Mouse (Mus musculus): ENCODE data around the gene Mgat5b. TPM values are rescaled to one million over a fixed set of nuclear protein-coding genes. Genes with fewer than 3 reads are reported as not detected.

The Mgat5b gene
- total and polyA plus RNA-seq, 3 experiments, result not detected

GRCm38 (mm10) chr11:117003503-117003902 lies 84.8 kb downstream of the Mgat5b start:
- Histone ChIP-seq H3K9me3 (replicated peaks; ENCODE audit: insufficient read depth, low read length) (no peaks in the 10 kb centered on the region), H3K9ac (ENCODE audit: control insufficient read depth, low read depth, low read length, poor library complexity, severe bottlenecking) (no peak overlapping the region), H3K27me3 (ENCODE audit: control insufficient read depth in 1 of 2, insufficient read depth in 2 of 2, low read length in 2 of 2) (peaks cover 13 to 18% of the 10 kb centered on the region in 2 experiments), H3K79me2 (ENCODE audit: control insufficient read depth, insufficient read depth, low read length, poor library complexity) (no peaks in the 10 kb centered on the region), H3K4me3 (ENCODE audit: control insufficient read depth in 1 of 2, insufficient read depth in 1 of 2, low read depth in 2 of 2, low read length in 2 of 2) (no peak overlapping the region), H3K36me3 (ENCODE audit: control insufficient read depth in 1 of 2, insufficient read depth in 2 of 2, low read length in 2 of 2) (no peaks in the 10 kb centered on the region), H3K27ac (ENCODE audit: control insufficient read depth, low read depth, low read length) (no peak overlapping the region), H3K4me1 (ENCODE audit: control insufficient read depth in 1 of 2, insufficient read depth in 2 of 2, low read length in 2 of 2) (no peaks in the 10 kb centered on the region)
- TF ChIP-seq ZNF384 (IDR thresholded peaks at IDR 0.05; ENCODE audit: low read depth, low read length) (no peak), CTCF (IDR thresholded peaks at IDR 0.05 in 2 of 3, conservative IDR thresholded peaks at IDR 0.05 in 1 of 3; ENCODE audit: control insufficient read depth in 1 of 3, insufficient read depth in 1 of 3, low read depth in 2 of 3, low read length in 3 of 3, poor library complexity in 1 of 3, severe bottlenecking in 1 of 3) (no peak)
- DNase-seq (ENCODE audit: low read depth, low spot score), result no peak

- H3K36me3 ChIP-seq (ENCODE audit: control insufficient read depth in 1 of 2, insufficient read depth in 2 of 2, low read length in 2 of 2), result no peaks in the 10 kb centered on the region
- no peak overlapping the region for H3K4me3 ChIP-seq (ENCODE audit: control insufficient read depth in 1 of 2, insufficient read depth in 1 of 2, low read depth in 2 of 2, low read length in 2 of 2)
- H3K9ac ChIP-seq (ENCODE audit: control insufficient read depth, low read depth, low read length, poor library complexity, severe bottlenecking), result no peak overlapping the region
- no peaks in the 10 kb centered on the region for H3K9me3 ChIP-seq (replicated peaks; ENCODE audit: insufficient read depth, low read length)
- H3K27ac ChIP-seq (ENCODE audit: control insufficient read depth, low read depth, low read length), result no peak overlapping the region
- TF ChIP-seq MYC (IDR thresholded peaks at IDR 0.05; ENCODE audit: low read depth, low read length) (no peak), ZMIZ1 (IDR thresholded peaks at IDR 0.05; ENCODE audit: low read depth, low read length) (no peak), RCOR1 (IDR thresholded peaks at IDR 0.05; ENCODE audit: low read depth, low read length) (no peak), ZNF384 (IDR thresholded peaks at IDR 0.05; ENCODE audit: low read depth, low read length) (no peak), SIN3A (IDR thresholded peaks at IDR 0.05; ENCODE audit: low read length) (no peak), TBP (IDR thresholded peaks at IDR 0.05; ENCODE audit: low read depth, low read length) (no peak), NRF1 (IDR thresholded peaks at IDR 0.05; ENCODE audit: insufficient read depth, low read depth, low read length, poor library complexity, severe bottlenecking) (no peak), EP300 (IDR thresholded peaks at IDR 0.05; ENCODE audit: low read depth in 1 of 2, low read length in 2 of 2) (no peak), CHD2 (IDR thresholded peaks at IDR 0.05; ENCODE audit: low read length) (no peak), HCFC1 (IDR thresholded peaks at IDR 0.05; ENCODE audit: low read depth, low read length) (no peak), MXI1 (IDR thresholded peaks at IDR 0.05; ENCODE audit: low read depth, low read length) (no peak), ELF1 (IDR thresholded peaks at IDR 0.05; ENCODE audit: low read depth, low read length) (no peak), CTCF (IDR thresholded peaks at IDR 0.05 in 2 of 3, conservative IDR thresholded peaks at IDR 0.05 in 1 of 3; ENCODE audit: control insufficient read depth in 1 of 3, insufficient read depth in 1 of 3, low read depth in 2 of 3, low read length in 3 of 3, poor library complexity in 1 of 3, severe bottlenecking in 1 of 3) (no peak), USF2 (IDR thresholded peaks at IDR 0.05; ENCODE audit: borderline replicate concordance in 1 of 2, insufficient read depth in 1 of 2, low read depth in 1 of 2, low read length in 2 of 2) (no peak), CHD1 (IDR thresholded peaks at IDR 0.05; ENCODE audit: low read depth, low read length) (no peak), SMC3 (IDR thresholded peaks at IDR 0.05; ENCODE audit: low read depth, low read length) (no peak), TAL1 (IDR thresholded peaks at IDR 0.05; ENCODE audit: low read length) (no peak), RAD21 (IDR thresholded peaks at IDR 0.05; ENCODE audit: low read depth, low read length) (no peak)
- no peak for DNase-seq (ENCODE audit: low read depth, low spot score)
- no peaks in the 10 kb centered on the region for H3K4me1 ChIP-seq (ENCODE audit: control insufficient read depth in 1 of 2, insufficient read depth in 2 of 2, low read length in 2 of 2)
- H3K27me3 ChIP-seq (ENCODE audit: control insufficient read depth in 1 of 2, insufficient read depth in 2 of 2, low read length in 2 of 2), result peaks cover 16 to 23% of the 10 kb centered on the region in 2 experiments
- no peaks in the 10 kb centered on the region for H3K79me2 ChIP-seq (ENCODE audit: control insufficient read depth, insufficient read depth, low read length, poor library complexity)
These were observed 85.6 kb downstream of the Mgat5b start for GRCm38 (mm10) chr11:117004277-117004676.

All from MEL (cell line).